Mouse (Mus musculus): Measurements from ENCODE around the gene Psmd8. TPM values are rescaled to one million over a fixed set of nuclear protein-coding genes. Genes with fewer than 3 reads are reported as not detected.
A peak's percentile ranks its signal among the peaks of the same experiment; 100 is the strongest.

The Psmd8 gene
- polyA plus RNA-seq, 1 experiment from 2014 or later, result 263 TPM

- H3K9me3 ChIP-seq (replicated peaks), result no peaks in the 10 kb centered on the region
- peak overlapping the region; percentile 76 for H3K4me3 ChIP-seq (replicated peaks)
- H3K27ac ChIP-seq, result peak overlapping the region; percentile 93
- peak; percentile 91 for ATAC-seq (replicated peaks; ENCODE audit: low FRiP score)
- H3K4me1 ChIP-seq, result peaks cover 51% of the 10 kb centered on the region
- H3K9ac ChIP-seq, result peak overlapping the region; percentile 60
- peak overlapping the region; percentile 92 for H3K4me2 ChIP-seq
- peaks cover 37% of the 10 kb centered on the region for H3K27me3 ChIP-seq
- WGBS, result under 1% methylated on average over 30 of the region's 39 CpGs
- peaks cover 22% of the 10 kb centered on the region for H3K36me3 ChIP-seq
Observed at GRCm38 (mm10) chr7:29169231-29170065, 11.1 kb downstream of the Psmd8 start.

DNA sequence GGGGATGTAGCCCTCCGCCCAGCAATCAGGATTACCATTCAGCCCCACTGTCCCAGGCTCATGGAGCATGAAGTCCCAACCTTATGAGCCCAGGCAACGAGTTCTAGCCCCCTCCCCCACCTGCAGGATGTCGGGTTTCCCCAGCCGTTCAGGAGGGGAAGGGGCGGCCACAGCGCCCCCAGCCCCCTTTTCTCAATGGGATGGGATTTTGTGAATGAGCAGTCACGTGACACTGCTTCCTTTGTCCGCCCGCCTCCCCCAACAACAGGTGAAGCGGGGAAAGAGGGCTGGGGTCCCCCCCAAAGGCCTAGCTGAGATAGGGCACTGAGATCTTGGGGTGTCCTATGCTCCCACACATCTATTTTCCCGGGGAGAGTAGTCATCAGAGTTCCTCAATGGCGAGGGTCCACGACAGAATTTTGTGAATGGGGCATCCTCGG lies 11.7 kb downstream of the Psmd8 start:
- H3K9me3 ChIP-seq (replicated peaks), result no peaks in the 10 kb centered on the region
- H3K4me3 ChIP-seq (replicated peaks), result peak overlapping the region; percentile 76
- H3K36me3 ChIP-seq, result peaks cover 16% of the 10 kb centered on the region
- 1% methylated on average over 14 of the region's 14 CpGs for WGBS
- peak overlapping the region; percentile 92 for H3K4me2 ChIP-seq
- H3K9ac ChIP-seq, result peak overlapping the region; percentile 60
- H3K27me3 ChIP-seq, result peaks cover 34% of the 10 kb centered on the region
- H3K27ac ChIP-seq, result peak overlapping the region; percentile 93
- no peak for ATAC-seq (replicated peaks; ENCODE audit: low FRiP score)
- H3K4me1 ChIP-seq, result peaks cover 51% of the 10 kb centered on the region

DNA sequence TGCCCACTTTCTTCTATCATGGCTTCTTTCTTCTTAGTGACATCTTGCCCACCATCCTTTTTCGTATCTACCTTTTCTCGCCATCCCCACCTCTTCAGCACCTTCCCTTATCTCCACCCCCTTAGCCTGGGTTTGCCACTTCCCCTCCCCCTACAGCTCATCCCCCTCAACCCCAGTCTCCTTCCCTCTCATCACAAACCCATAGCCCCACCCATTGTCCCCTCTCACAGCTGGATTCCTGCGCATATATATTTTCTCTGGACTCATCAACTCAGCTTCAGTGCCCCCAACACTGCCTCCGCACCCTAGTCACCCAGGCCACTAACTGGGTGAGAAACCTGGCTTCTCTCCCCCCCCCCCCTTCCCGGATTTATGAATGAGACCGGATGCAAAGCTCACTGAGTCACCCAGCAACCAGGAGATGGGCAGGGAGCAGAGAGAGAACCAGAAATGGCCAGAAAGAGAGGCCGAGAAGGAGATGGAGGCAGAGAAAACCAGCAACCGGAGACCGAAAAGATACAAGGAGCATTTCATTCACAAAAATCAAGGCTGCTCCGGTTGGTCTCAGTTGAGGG lies 12.3 kb downstream of the Psmd8 start:
- H3K4me1 ChIP-seq, result peaks cover 54% of the 10 kb centered on the region
- peak overlapping the region; percentile 76 for H3K4me3 ChIP-seq (replicated peaks)
- H3K27ac ChIP-seq, result peak overlapping the region; percentile 93; the same call in 1 of the 2 replicates
- peak overlapping the region; percentile 60 for H3K9ac ChIP-seq
- ATAC-seq (replicated peaks; ENCODE audit: low FRiP score), result no peak
- H3K36me3 ChIP-seq, result peaks cover 10% of the 10 kb centered on the region
- WGBS, result 6% methylated on average over 10 of the region's 10 CpGs
- no peaks in the 10 kb centered on the region for H3K9me3 ChIP-seq (replicated peaks)
- peaks cover 28% of the 10 kb centered on the region for H3K27me3 ChIP-seq
- peak overlapping the region; percentile 92 for H3K4me2 ChIP-seq

DNA sequence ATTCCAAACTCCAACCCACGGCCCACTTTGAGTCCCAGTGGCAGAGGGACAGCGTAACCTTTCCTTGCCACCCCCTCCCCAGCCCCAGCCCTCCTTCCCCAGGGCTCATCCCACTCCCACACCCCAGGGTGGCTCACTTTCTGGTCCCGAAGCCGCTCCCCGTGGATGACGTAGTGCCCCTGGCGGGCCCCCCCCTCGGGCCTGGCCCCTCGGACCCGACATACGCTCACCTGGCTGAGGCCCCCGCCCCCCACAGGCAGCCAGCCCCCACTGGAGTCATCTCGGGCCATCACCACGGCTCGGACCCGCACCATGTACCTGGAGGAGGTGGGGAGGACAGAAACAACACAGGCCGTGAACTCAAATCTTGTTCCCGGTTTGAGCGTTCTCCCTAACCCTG lies 12.8 kb downstream of the Psmd8 start:
- peaks cover 4% of the 10 kb centered on the region for H3K36me3 ChIP-seq
- H3K9me3 ChIP-seq (replicated peaks), result no peaks in the 10 kb centered on the region
- ATAC-seq (replicated peaks; ENCODE audit: low FRiP score), result no peak
- peak overlapping the region; percentile 21; the same call in 1 of the 2 replicates for H3K9ac ChIP-seq
- no peak overlapping the region for H3K27ac ChIP-seq
- peak overlapping the region; percentile 76 for H3K4me3 ChIP-seq (replicated peaks)
- peaks cover 54% of the 10 kb centered on the region for H3K4me1 ChIP-seq
- WGBS, result 21% methylated on average over 19 of the region's 19 CpGs
- H3K27me3 ChIP-seq, result peaks cover 22% of the 10 kb centered on the region
- H3K4me2 ChIP-seq, result peak overlapping the region; percentile 92

- 16% methylated on average over 9 of the region's 9 CpGs for WGBS
Observed at GRCm38 (mm10) chr7:29162750-29163525, 17.6 kb downstream of the Psmd8 start.

DNA sequence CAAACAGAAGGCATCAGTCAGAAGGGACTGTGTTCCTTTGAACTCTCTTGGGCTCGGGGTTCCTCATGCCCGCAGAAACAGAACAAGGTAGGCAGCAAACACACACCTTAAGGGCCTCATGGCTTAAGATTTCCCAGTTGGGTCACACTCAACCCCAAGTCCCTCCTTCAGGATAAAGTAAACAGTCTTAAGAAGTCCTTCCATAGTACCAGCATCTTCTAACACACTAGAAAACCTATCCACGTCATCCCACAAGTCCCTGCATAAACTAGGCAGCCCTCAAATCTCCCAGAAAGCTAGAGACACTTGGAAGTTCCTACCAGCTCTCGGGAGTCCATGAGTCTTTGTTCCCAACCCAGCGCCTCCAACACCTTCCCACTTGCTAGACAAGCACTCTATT lies 18.2 kb downstream of the Psmd8 start:
- Histone ChIP-seq H3K9me3 (replicated peaks) (no peaks in the 10 kb centered on the region), H3K27ac (no peak overlapping the region), H3K4me2 (no peak overlapping the region; the same call in 1 of the 2 replicates), H3K27me3 (peaks cover 29% of the 10 kb centered on the region), H3K36me3 (peaks cover 18% of the 10 kb centered on the region), H3K9ac (no peak overlapping the region), H3K4me3 (replicated peaks) (no peak overlapping the region), H3K4me1 (peaks cover 11% of the 10 kb centered on the region)
- 74% methylated on average over 5 of the region's 5 CpGs for WGBS
- no peak for ATAC-seq (replicated peaks; ENCODE audit: low FRiP score)

More at GRCm38 (mm10) chr7:29162750-29163525, 17.6 kb downstream of the Psmd8 start:
- Histone ChIP-seq H3K4me1 (peaks cover 15% of the 10 kb centered on the region), H3K9ac (no peak overlapping the region), H3K27ac (no peak overlapping the region), H3K36me3 (peaks cover 18% of the 10 kb centered on the region), H3K4me2 (peak overlapping the region; percentile 22), H3K9me3 (replicated peaks) (no peaks in the 10 kb centered on the region), H3K27me3 (peaks cover 27% of the 10 kb centered on the region), H3K4me3 (replicated peaks) (no peak overlapping the region)
- ATAC-seq (replicated peaks; ENCODE audit: low FRiP score), result peak; percentile 79

DNA sequence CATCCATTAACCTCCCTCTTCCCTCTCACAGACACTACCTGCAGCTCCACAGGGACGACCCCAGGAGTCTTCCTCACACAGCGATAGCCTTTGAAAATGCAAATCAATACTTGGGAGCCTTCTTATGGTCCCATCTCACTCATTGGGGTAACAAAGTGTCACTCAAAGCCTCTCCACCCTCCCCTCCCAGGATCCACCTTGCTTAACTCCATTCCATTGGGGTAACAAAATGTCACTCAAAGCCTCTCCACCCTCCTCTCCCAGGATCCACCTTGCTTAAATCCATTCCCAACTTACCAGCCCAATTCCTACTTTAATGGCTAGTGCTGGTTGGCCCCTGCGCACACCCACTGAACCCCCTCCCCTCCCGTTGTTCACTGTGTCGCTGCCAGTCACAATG lies 22.2 kb downstream of the Psmd8 start:
- Histone ChIP-seq H3K4me3 (replicated peaks) (no peak overlapping the region), H3K4me2 (no peak overlapping the region), H3K36me3 (peaks cover 23% of the 10 kb centered on the region), H3K4me1 (peaks cover 24% of the 10 kb centered on the region), H3K9me3 (replicated peaks) (0 out of 2 replicates have a peak, but pooled peaks cover 4% of the 10 kb centered on the region), H3K9ac (no peak overlapping the region), H3K27me3 (peaks cover 30% of the 10 kb centered on the region), H3K27ac (no peak overlapping the region)
- no peak for ATAC-seq (replicated peaks; ENCODE audit: low FRiP score)
- 1% methylated on average over 5 of the region's 5 CpGs for WGBS

DNA sequence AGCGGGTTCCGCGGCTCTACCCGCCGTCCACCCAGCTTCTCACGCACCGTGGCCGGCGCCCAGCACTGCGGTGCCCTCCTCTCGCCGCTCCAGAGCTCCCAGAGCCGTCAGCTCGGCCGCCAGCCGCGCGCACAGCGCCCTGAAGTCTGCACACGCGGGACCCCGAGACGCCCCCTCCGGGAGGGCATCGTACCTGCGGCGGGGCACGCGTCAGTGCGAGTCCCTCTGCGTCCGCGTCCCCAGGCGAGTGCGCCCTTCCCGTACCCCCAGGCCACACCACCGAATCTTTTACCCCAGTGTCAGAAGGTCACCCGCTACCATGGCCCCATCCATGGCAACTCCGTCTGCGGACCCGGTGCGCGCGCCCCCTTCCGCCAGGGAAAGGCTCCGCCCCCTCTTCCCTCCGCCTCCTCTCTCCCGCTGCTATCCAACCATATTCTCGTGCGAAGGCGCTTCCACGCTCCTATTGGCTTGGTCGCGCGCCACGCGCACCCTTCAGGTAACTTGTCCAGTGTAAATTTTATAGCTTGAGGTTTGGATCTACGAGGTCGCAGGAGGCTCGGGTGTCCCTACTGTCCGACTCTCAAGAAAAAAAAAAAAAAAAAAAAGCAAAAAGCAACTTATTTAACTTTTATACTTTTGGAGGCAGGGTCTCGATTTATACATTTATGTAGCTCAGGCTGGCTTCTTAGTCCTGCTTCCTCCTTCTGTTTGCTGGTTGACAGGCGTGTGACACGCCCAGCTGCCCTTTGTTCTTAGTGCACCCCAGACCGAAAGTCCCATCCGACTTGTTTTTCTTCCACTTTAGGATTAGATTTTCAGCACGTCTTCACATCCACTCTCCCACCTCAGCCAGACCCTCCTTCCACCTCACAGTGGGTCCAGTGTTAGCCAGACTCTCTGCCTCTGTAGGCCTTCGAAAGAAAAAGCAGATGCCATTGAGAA lies 24.4 kb downstream of the Psmd8 start, which contains the start of gene Fam98c:
Gene Fam98c, minus strand, starts transcription at position 397 of the 945 bp plus-strand sequence.
- Histone ChIP-seq H3K9me3 (replicated peaks) (0 out of 2 replicates have a peak, but pooled peaks cover 4% of the 10 kb centered on the region), H3K36me3 (peaks cover 11% of the 10 kb centered on the region), H3K27me3 (peaks cover 30% of the 10 kb centered on the region), H3K4me3 (replicated peaks) (peak within 1 kb of the TSS; percentile 94), H3K9ac (peak within 1 kb of the TSS; percentile 78), H3K4me1 (peaks cover 15% of the 10 kb centered on the region), H3K4me2 (peak within 1 kb of the TSS; percentile 99), H3K27ac (peak within 1 kb of the TSS; percentile 94)
- ATAC-seq (replicated peaks; ENCODE audit: low FRiP score), result peak; percentile 72
- WGBS, result 3% methylated on average over 68 of the region's 68 CpGs

DNA sequence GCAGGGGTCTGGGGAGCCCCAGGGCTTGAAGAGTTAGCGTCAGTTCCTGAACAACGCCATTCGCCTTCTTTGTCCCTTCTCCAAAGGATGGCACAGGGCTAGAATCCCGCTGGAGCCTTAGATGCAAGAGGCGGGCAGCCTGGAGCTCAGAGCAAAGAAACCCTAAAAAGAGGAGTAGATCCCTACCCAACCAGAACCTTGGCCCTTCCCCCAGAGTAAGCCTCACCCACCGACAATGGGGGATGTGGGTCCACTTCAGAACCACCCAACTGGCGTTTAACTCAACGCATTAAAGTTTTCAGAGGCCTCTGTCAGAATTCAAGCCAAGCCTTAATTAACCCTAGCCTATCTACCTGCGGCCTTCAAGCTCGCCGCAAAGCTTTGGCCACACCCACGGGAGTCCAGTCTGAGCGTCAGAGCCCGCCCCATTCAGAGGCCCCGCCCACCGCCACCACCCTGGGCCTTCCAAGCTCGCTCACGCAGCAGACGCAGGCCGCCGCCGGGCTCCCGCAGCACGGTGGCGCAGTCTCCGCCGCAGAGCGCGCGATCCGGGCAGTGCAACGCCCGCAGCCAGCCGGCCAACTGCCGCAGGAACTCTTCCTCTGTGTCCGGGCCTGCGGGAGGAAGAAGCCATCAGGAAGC lies 25.2 kb downstream of the Psmd8 start:
- Histone ChIP-seq H3K4me2 (peak overlapping the region; percentile 99), H3K4me1 (peaks cover 15% of the 10 kb centered on the region), H3K9ac (peak overlapping the region; percentile 78), H3K27me3 (peaks cover 30% of the 10 kb centered on the region), H3K36me3 (peaks cover 8% of the 10 kb centered on the region), H3K9me3 (replicated peaks) (0 out of 2 replicates have a peak, but pooled peaks cover 4% of the 10 kb centered on the region), H3K4me3 (replicated peaks) (peak overlapping the region; percentile 94), H3K27ac (peak overlapping the region; percentile 94)
- ATAC-seq (replicated peaks; ENCODE audit: low FRiP score), result peak; percentile 90
- WGBS, result 7% methylated on average over 37 of the region's 37 CpGs

DNA sequence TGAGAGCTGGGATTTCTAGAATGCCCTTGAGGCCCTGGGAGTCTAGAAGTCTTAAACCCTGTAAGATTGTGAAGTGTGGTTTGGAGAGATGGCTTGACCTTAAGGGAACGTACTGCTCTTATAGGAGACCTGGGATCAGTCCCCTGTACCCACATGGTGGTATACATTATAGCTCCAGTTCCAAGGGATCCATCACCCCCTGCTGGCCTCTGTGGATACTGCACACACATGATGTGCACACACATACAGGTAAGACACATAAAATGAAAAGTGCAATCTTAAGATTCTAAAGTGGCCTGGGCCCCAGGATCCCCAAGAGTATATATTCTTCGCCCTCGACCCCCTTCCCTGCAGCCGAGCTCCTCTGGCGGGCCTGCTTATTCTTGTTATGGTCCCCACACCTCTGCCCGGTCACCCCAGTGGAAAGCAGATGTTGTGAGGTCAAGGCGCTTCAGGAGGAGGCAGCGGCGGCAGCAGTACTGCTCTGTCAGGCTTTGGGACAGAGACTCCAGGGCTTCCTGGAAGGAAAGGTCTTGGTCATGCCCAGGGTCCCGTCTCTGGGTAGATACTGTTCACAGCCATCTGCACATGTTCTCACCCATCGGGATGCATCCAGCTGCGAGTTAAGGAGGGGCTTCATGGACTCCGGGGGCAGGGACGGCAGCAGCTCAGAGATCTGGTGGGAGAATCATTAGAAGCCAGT lies 26.3 kb downstream of the Psmd8 start:
- no peak for ATAC-seq (replicated peaks; ENCODE audit: low FRiP score)
- 0 out of 2 replicates have a peak, but pooled peaks cover 4% of the 10 kb centered on the region for H3K9me3 ChIP-seq (replicated peaks)
- no peak overlapping the region for H3K27ac ChIP-seq
- peaks cover 20% of the 10 kb centered on the region for H3K27me3 ChIP-seq
- H3K9ac ChIP-seq, result no peak overlapping the region
- 93% methylated on average over 14 of the region's 14 CpGs for WGBS
- H3K4me1 ChIP-seq, result peaks cover 15% of the 10 kb centered on the region
- no peak overlapping the region for H3K4me3 ChIP-seq (replicated peaks)
- peaks cover 8% of the 10 kb centered on the region for H3K36me3 ChIP-seq
- H3K4me2 ChIP-seq, result no peak overlapping the region
